ENCODE assay signal across 10 mouse cellular contexts in the genomic region with DNA sequence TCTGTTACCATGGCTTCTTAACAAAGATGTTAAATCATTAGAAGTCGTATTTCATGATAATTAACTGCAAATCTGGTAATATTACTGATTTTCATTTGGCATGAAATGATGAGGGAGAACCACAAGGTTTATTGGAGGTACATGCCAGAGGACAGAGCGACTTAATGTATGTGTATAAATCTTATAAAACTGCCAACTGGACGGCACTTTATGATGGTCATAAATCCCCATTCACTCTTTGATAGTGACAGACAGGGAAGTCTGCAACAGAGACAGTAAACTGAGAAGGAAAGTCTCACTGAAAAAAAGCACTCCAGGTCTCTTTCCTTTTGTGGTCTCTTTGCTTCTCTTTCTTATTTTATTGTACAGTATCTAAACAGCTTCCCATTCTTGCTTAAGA.
"Had no signal": no experiment of that assay in that cellular context is flagged by ENCODE, and none has a peak within 500 bp of the region (broad histone marks: within the 10 kb centered on the region; RNA-seq: fewer than 3 reads in every experiment).

No protein-coding gene starts in this region.

- DNase-seq: kidney, adult 2 months; left cerebral cortex, postnatal 4 days; lung, adult 18-20 months; right cerebral cortex, postnatal 14 days; thymus, postnatal 4 days had no signal

- H3K36me3 ChIP-seq: limb, embryonic 13.5 days; midbrain, embryonic 13.5 days had no signal

- H3K4me2 ChIP-seq: limb, embryonic 13.5 days; midbrain, embryonic 13.5 days had no signal

- H3K27ac ChIP-seq: limb, embryonic 13.5 days; liver, embryonic 14.5 days; midbrain, embryonic 13.5 days; stomach, postnatal 0 days had no signal

- ATAC-seq: inflammation-experienced regulatory T-cells, adult 6 months; midbrain, embryonic 13.5 days had no signal

- H3K27me3 ChIP-seq: limb, embryonic 13.5 days; midbrain, embryonic 13.5 days had no signal

- H3K9me3 ChIP-seq: limb, embryonic 13.5 days; midbrain, embryonic 13.5 days had no signal

- H3K9ac ChIP-seq: limb, embryonic 13.5 days; liver, embryonic 14.5 days; midbrain, embryonic 13.5 days had no signal

- H3K4me1 ChIP-seq: midbrain, embryonic 13.5 days had no signal

- H3K4me3 ChIP-seq: limb, embryonic 13.5 days; midbrain, embryonic 13.5 days had no signal
